Mouse (Mus musculus) gastrocnemius, postnatal 25 days (tissue): Measurements from ENCODE around the gene Psme1. TPM values are rescaled to one million over a fixed set of nuclear protein-coding genes. Genes with fewer than 3 reads are reported as not detected.

Source experiments
- DNase-seq: peaks from one replicate; pipeline ENCODE4 v3.0.0; 2022
- total RNA-seq, 2 experiments: library from RNA; stranded (reverse); gene quantifications; 1 replicate in 1 of 2; 2 replicates in 1 of 2; pipeline ENCODE4 v1.2.3; 2021

Gene Psme1
- total RNA-seq, 2 experiments from 2014 or later = 66.4 to 67.6 TPM

GRCm38 (mm10) chr14:55598521-55599390 is 20.8 kb downstream of the Psme1 start:
- DNase-seq = no peak

- no peak for DNase-seq
These were observed 25.3 kb downstream of the Psme1 start, which contains the start of gene Irf9 for GRCm38 (mm10) chr14:55603271-55603632. Gene Irf9 (plus strand): TSS chr14:55603571.

- peak; percentile 87 for DNase-seq
These were observed 26.0 kb downstream of the Psme1 start for GRCm38 (mm10) chr14:55603633-55604576.

GRCm38 (mm10) chr14:55604823-55605222 is 26.9 kb downstream of the Psme1 start:
- no peak for DNase-seq

- DNase-seq = no peak
These were observed 28.0 kb downstream of the Psme1 start for GRCm38 (mm10) chr14:55605743-55606459.

GRCm38 (mm10) chr14:55608339-55608738 is 30.4 kb downstream of the Psme1 start:
- no peak for DNase-seq

GRCm38 (mm10) chr14:55613346-55613745 is 35.4 kb downstream of the Psme1 start:
- no peak for DNase-seq

GRCm38 (mm10) chr14:55614565-55615178 is 36.7 kb downstream of the Psme1 start:
- no peak for DNase-seq

GRCm38 (mm10) chr14:55615876-55616275 is 38.0 kb downstream of the Psme1 start:
- DNase-seq = no peak

GRCm38 (mm10) chr14:55616844-55617243 is 38.9 kb downstream of the Psme1 start:
- no peak for DNase-seq

GRCm38 (mm10) chr14:55617822-55618221 is 39.9 kb downstream of the Psme1 start, which contains the start of gene Rec8:
Gene Rec8 (plus strand): TSS chr14:55618037.
- DNase-seq = no peak

- no peak for DNase-seq
These were observed 40.7 kb downstream of the Psme1 start for GRCm38 (mm10) chr14:55618486-55619195.

- DNase-seq = no peak
These were observed 50.3 kb downstream of the Psme1 start for GRCm38 (mm10) chr14:55628077-55628827.

GRCm38 (mm10) chr14:55629312-55629711 is 51.4 kb downstream of the Psme1 start:
- no peak for DNase-seq

Other genes with a start within 250 kb of the Psme1 start
- 10 to 100 TPM; 42.1 to 47.7 TPM for gene Dhrs4, start 99.4 kb upstream of the Psme1 start, total RNA-seq
- under 1 TPM; 0.33 to 0.40 TPM for gene Carmil3, start 87.5 kb upstream of the Psme1 start, total RNA-seq
- gene Cpne6, start 67.7 kb upstream of the Psme1 start, total RNA-seq = not detected
- gene Nrl, start 53.1 kb upstream of the Psme1 start, total RNA-seq = not detected
- gene Pck2, start 37.9 kb upstream of the Psme1 start, total RNA-seq = 1 to 10 TPM; 4.7 to 6.9 TPM
- 100 to 1,000 TPM in 1 of 2 experiments, 10 to 100 TPM in 1; 97.3 to 105 TPM for gene Dcaf11, start 18.1 kb upstream of the Psme1 start, total RNA-seq
- gene A730061H03Rik, start 17.7 kb upstream of the Psme1 start, total RNA-seq = not detected
- 100 to 1,000 TPM; 329 to 343 TPM for gene Fitm1, start 2.5 kb upstream of the Psme1 start, total RNA-seq
- gene Emc9, start 7.2 kb downstream of the Psme1 start, total RNA-seq = 10 to 100 TPM; 33.4 to 34.1 TPM
- gene Psme2, start 13.0 kb downstream of the Psme1 start, total RNA-seq = 10 to 100 TPM; 42.9 to 58.4 TPM
- gene Rnf31, start 13.6 kb downstream of the Psme1 start, total RNA-seq = 10 to 100 TPM; 11.1 to 20.7 TPM
- gene Irf9, start 25.4 kb downstream of the Psme1 start, total RNA-seq = 1 to 10 TPM; 4.1 to 5.4 TPM
- gene Rec8, start 39.9 kb downstream of the Psme1 start, total RNA-seq = under 1 TPM in 1 of 2 experiments, not detected in 1; 0.54 TPM
- gene Ipo4, start 57.8 kb downstream of the Psme1 start, total RNA-seq = 10 to 100 TPM; 56.8 to 76.0 TPM
- gene Gm49378, start 59.8 kb downstream of the Psme1 start, total RNA-seq = 1 to 10 TPM in 1 of 2 experiments, under 1 TPM in 1; 0.72 to 1.2 TPM
- gene Tm9sf1, start 65.7 kb downstream of the Psme1 start, total RNA-seq = 10 to 100 TPM; 15.8 to 17.6 TPM
- under 1 TPM in 1 of 2 experiments, not detected in 1; 0.24 TPM for gene Tssk4, start 72.1 kb downstream of the Psme1 start, total RNA-seq
- gene Mdp1, start 82.4 kb downstream of the Psme1 start, total RNA-seq = 10 to 100 TPM; 15.0 to 17.3 TPM
- 1 to 10 TPM; 2.4 to 3.3 TPM for gene Gmpr2, start 93.8 kb downstream of the Psme1 start, total RNA-seq
- 100 to 1,000 TPM; 180 to 191 TPM for gene Nedd8, start 94.0 kb downstream of the Psme1 start, total RNA-seq
- gene Tinf2, start 103.7 kb downstream of the Psme1 start, total RNA-seq = 1 to 10 TPM; 7.5 to 8.2 TPM
- not detected for gene Tgm1, start 135.8 kb downstream of the Psme1 start, total RNA-seq
- 10 to 100 TPM; 10.3 TPM for gene Rabggta, start 144.1 kb downstream of the Psme1 start, total RNA-seq
- gene Dhrs1, start 167.6 kb downstream of the Psme1 start, total RNA-seq = 10 to 100 TPM; 29.4 to 32.7 TPM
- 10 to 100 TPM; 11.3 to 12.0 TPM for gene Nop9, start 167.6 kb downstream of the Psme1 start, total RNA-seq
- not detected for gene Cideb, start 180.3 kb downstream of the Psme1 start, total RNA-seq
- under 1 TPM in 1 of 2 experiments, not detected in 1; 0.10 TPM for gene Ltb4r2, start 183.3 kb downstream of the Psme1 start, total RNA-seq
- not detected for gene Ltb4r1, start 187.8 kb downstream of the Psme1 start, total RNA-seq
- gene Adcy4, start 206.0 kb downstream of the Psme1 start, total RNA-seq = 1 to 10 TPM; 6.4 to 6.5 TPM
- 1 to 10 TPM; 1.3 to 1.7 TPM for gene Ripk3, start 210.7 kb downstream of the Psme1 start, total RNA-seq
- 1 to 10 TPM; 3.2 to 5.9 TPM for gene Nfatc4, start 245.0 kb downstream of the Psme1 start, total RNA-seq